Mouse (Mus musculus) hindbrain, embryonic 15.5 days (tissue): ENCODE measurements at regions not wholly inside any gene's neighbourhood (a gene's known extent, or its start where the extent isn't known, plus 50 kb on each side); places are given as distances from the start of the nearest gene placed in this dataset.
A peak's percentile ranks its signal among the peaks of the same experiment; 100 is the strongest.

ENCODE experiments used
- ATAC-seq: fragments of 200-750 bp; cut with Nextera tagmentation; 2 replicates; pipeline ENCODE4 v1.8.0; 2017; ENCODE audit warnings: low read depth, moderate number of reproducible peaks, moderate TSS enrichment; ENCODE audit not compliant: low FRiP score
- H3K27ac ChIP-seq: fragments of 300-500 bp; sonication (generic); replicated peaks from 2 replicates; pipeline ENCODE4 v1.5.1; 2015; ENCODE audit warnings: mild to moderate bottlenecking, inconsistent platforms
- H3K27me3 ChIP-seq: fragments of 300-500 bp; sonication (generic); 2 replicates; pipeline ENCODE4 v1.6.1; 2015; ENCODE audit warnings: control low read depth, inconsistent platforms
- H3K36me3 ChIP-seq: fragments of 300-500 bp; sonication (generic); 2 replicates; pipeline ENCODE4 v1.6.1; 2015; ENCODE audit warnings: control low read depth, inconsistent platforms
- H3K4me1 ChIP-seq: fragments of 300-500 bp; sonication (generic); replicated peaks from 2 replicates; pipeline ENCODE4 v1.6.1; 2015; ENCODE audit warnings: control low read depth, inconsistent platforms
- H3K4me2 ChIP-seq: fragments of 300-500 bp; sonication (generic); 2 replicates; pipeline ENCODE4 v1.6.1; 2015; ENCODE audit warnings: moderate library complexity, mild to moderate bottlenecking, inconsistent platforms
- H3K4me3 ChIP-seq: fragments of 300-500 bp; sonication (generic); 2 replicates; pipeline ENCODE4 v1.5.1; 2015; ENCODE audit warnings: mild to moderate bottlenecking, inconsistent platforms
- H3K9ac ChIP-seq: fragments of 300-500 bp; sonication (generic); 2 replicates; pipeline ENCODE4 v1.6.1; 2015; ENCODE audit warnings: inconsistent platforms
- H3K9me3 ChIP-seq: fragments of 300-500 bp; sonication (generic); 2 replicates; pipeline ENCODE4 v1.6.1; 2016; ENCODE audit warnings: control low read depth, inconsistent platforms
- WGBS: fragments of 180-500 bp; shearing (Covaris S2); methylation state at CpG from one replicate; pipeline ENCODE4 v1.1.7; 2015; 5-methylcytosine and 5-hydroxymethylcytosine counted together

- Histone ChIP-seq H3K4me1 (0 out of 2 replicates have a peak, but pooled peaks cover 5% of the 10 kb centered on the region), H3K9ac (no peak overlapping the region), H3K36me3 (no peaks in the 10 kb centered on the region), H3K4me3 (no peak overlapping the region), H3K4me2 (no peak overlapping the region), H3K27me3 (0 out of 2 replicates have a peak, but pooled peaks cover 2% of the 10 kb centered on the region), H3K27ac (no peak overlapping the region), H3K9me3 (no peaks in the 10 kb centered on the region)
- 64% methylated on average over 2 of the region's 2 CpGs for WGBS
- no peak for ATAC-seq
Measured at GRCm38 (mm10) chr6:67111581-67111980, 74.3 kb upstream of the Gadd45a start.

GRCm38 (mm10) chr6:67110391-67110790 lies 73.1 kb upstream of the Gadd45a start:
- Histone ChIP-seq H3K4me1 (0 out of 2 replicates have a peak, but pooled peaks cover 5% of the 10 kb centered on the region), H3K4me3 (no peak overlapping the region), H3K9me3 (no peaks in the 10 kb centered on the region), H3K27me3 (0 out of 2 replicates have a peak, but pooled peaks cover 2% of the 10 kb centered on the region), H3K27ac (no peak overlapping the region), H3K4me2 (no peak overlapping the region), H3K36me3 (no peaks in the 10 kb centered on the region), H3K9ac (no peak overlapping the region)
- no peak for ATAC-seq
- 81% methylated on average over 1 of the region's 1 CpGs for WGBS

GRCm38 (mm10) chr6:67109774-67110173 lies 72.5 kb upstream of the Gadd45a start:
- Histone ChIP-seq H3K9ac (no peak overlapping the region), H3K27ac (no peak overlapping the region), H3K4me2 (no peak overlapping the region), H3K27me3 (0 out of 2 replicates have a peak, but pooled peaks cover 2% of the 10 kb centered on the region), H3K9me3 (no peaks in the 10 kb centered on the region), H3K4me1 (0 out of 2 replicates have a peak, but pooled peaks cover 5% of the 10 kb centered on the region), H3K4me3 (no peak overlapping the region), H3K36me3 (no peaks in the 10 kb centered on the region)
- ATAC-seq: no peak
- WGBS: 63% methylated on average over 4 of the region's 4 CpGs

- Histone ChIP-seq H3K4me2 (no peak overlapping the region), H3K9me3 (no peaks in the 10 kb centered on the region), H3K9ac (no peak overlapping the region), H3K27ac (no peak overlapping the region), H3K27me3 (no peaks in the 10 kb centered on the region), H3K4me1 (0 out of 2 replicates have a peak, but pooled peaks cover 2% of the 10 kb centered on the region), H3K36me3 (no peaks in the 10 kb centered on the region), H3K4me3 (no peak overlapping the region)
- ATAC-seq: no peak
- WGBS: 73% methylated on average over 4 of the region's 4 CpGs
Measured at GRCm38 (mm10) chr6:67107517-67107916, 70.3 kb upstream of the Gadd45a start.

GRCm38 (mm10) chr6:67106493-67106892 lies 69.2 kb upstream of the Gadd45a start:
- H3K4me1 ChIP-seq: 0 out of 2 replicates have a peak, but pooled peaks cover 3% of the 10 kb centered on the region
- no peak overlapping the region for H3K27ac ChIP-seq
- H3K4me2 ChIP-seq: no peak overlapping the region
- H3K27me3 ChIP-seq: no peaks in the 10 kb centered on the region
- no peak overlapping the region for H3K4me3 ChIP-seq
- no peak for ATAC-seq
- no peaks in the 10 kb centered on the region for H3K36me3 ChIP-seq
- no peak overlapping the region for H3K9ac ChIP-seq
- 94% methylated on average over 2 of the region's 2 CpGs for WGBS
- no peaks in the 10 kb centered on the region for H3K9me3 ChIP-seq

- no peaks in the 10 kb centered on the region for H3K9me3 ChIP-seq
- ATAC-seq: no peak
- H3K4me2 ChIP-seq: no peak overlapping the region
- H3K4me3 ChIP-seq: no peak overlapping the region
- H3K9ac ChIP-seq: no peak overlapping the region
- WGBS: 3% methylated on average over 4 of the region's 4 CpGs
- H3K4me1 ChIP-seq: 0 out of 2 replicates have a peak, but pooled peaks cover 3% of the 10 kb centered on the region
- H3K36me3 ChIP-seq: no peaks in the 10 kb centered on the region
- no peaks in the 10 kb centered on the region for H3K27me3 ChIP-seq
- no peak overlapping the region for H3K27ac ChIP-seq
Measured at GRCm38 (mm10) chr6:67105386-67105785, 68.1 kb upstream of the Gadd45a start.

- no peak for ATAC-seq
- Histone ChIP-seq H3K4me1 (0 out of 2 replicates have a peak, but pooled peaks cover 3% of the 10 kb centered on the region), H3K9ac (no peak overlapping the region), H3K27ac (no peak overlapping the region), H3K4me2 (no peak overlapping the region), H3K36me3 (no peaks in the 10 kb centered on the region), H3K9me3 (no peaks in the 10 kb centered on the region), H3K4me3 (no peak overlapping the region), H3K27me3 (no peaks in the 10 kb centered on the region)
- WGBS: 92% methylated on average over 3 of the region's 3 CpGs
Measured at GRCm38 (mm10) chr6:67104205-67104604, 66.9 kb upstream of the Gadd45a start.

- Histone ChIP-seq H3K27me3 (no peaks in the 10 kb centered on the region), H3K9ac (no peak overlapping the region), H3K4me1 (0 out of 2 replicates have a peak, but pooled peaks cover 3% of the 10 kb centered on the region), H3K4me2 (no peak overlapping the region), H3K36me3 (no peaks in the 10 kb centered on the region), H3K4me3 (no peak overlapping the region), H3K27ac (peak overlapping the region; percentile 42; the same call in 1 of the 2 replicates), H3K9me3 (no peaks in the 10 kb centered on the region)
- WGBS: 60% methylated on average over 11 of the region's 11 CpGs
- ATAC-seq: peak; percentile 63; the same call in 1 of the 2 replicates
Measured at GRCm38 (mm10) chr6:67102541-67103134, 65.4 kb upstream of the Gadd45a start.

GRCm38 (mm10) chr6:67102014-67102413 lies 64.8 kb upstream of the Gadd45a start:
- H3K4me1 ChIP-seq: 0 out of 2 replicates have a peak, but pooled peaks cover 3% of the 10 kb centered on the region
- H3K9ac ChIP-seq: no peak overlapping the region
- 86% methylated on average over 4 of the region's 4 CpGs for WGBS
- H3K27me3 ChIP-seq: no peaks in the 10 kb centered on the region
- no peaks in the 10 kb centered on the region for H3K36me3 ChIP-seq
- no peak overlapping the region for H3K4me3 ChIP-seq
- no peak overlapping the region; the same call in 1 of the 2 replicates for H3K27ac ChIP-seq
- no peak overlapping the region for H3K4me2 ChIP-seq
- no peaks in the 10 kb centered on the region for H3K9me3 ChIP-seq
- no peak for ATAC-seq

- no peak for ATAC-seq
- H3K4me2 ChIP-seq: no peak overlapping the region
- no peaks in the 10 kb centered on the region for H3K4me1 ChIP-seq
- H3K9me3 ChIP-seq: no peaks in the 10 kb centered on the region
- H3K36me3 ChIP-seq: no peaks in the 10 kb centered on the region
- H3K27ac ChIP-seq: no peak overlapping the region
- 81% methylated on average over 3 of the region's 3 CpGs for WGBS
- no peaks in the 10 kb centered on the region for H3K27me3 ChIP-seq
- H3K4me3 ChIP-seq: no peak overlapping the region
- no peak overlapping the region for H3K9ac ChIP-seq
Measured at GRCm38 (mm10) chr6:67094426-67094825, 57.2 kb upstream of the Gadd45a start.

GRCm38 (mm10) chr6:67093128-67093527 lies 55.9 kb upstream of the Gadd45a start:
- no peak overlapping the region for H3K4me2 ChIP-seq
- no peak for ATAC-seq
- no peaks in the 10 kb centered on the region for H3K9me3 ChIP-seq
- H3K27me3 ChIP-seq: no peaks in the 10 kb centered on the region
- no peak overlapping the region for H3K4me3 ChIP-seq
- no peaks in the 10 kb centered on the region for H3K36me3 ChIP-seq
- H3K4me1 ChIP-seq: no peaks in the 10 kb centered on the region
- no peak overlapping the region for H3K9ac ChIP-seq
- H3K27ac ChIP-seq: no peak overlapping the region
- 68% methylated on average over 1 of the region's 1 CpGs for WGBS

- H3K4me2 ChIP-seq: no peak overlapping the region
- H3K27me3 ChIP-seq: no peaks in the 10 kb centered on the region
- no peak overlapping the region for H3K4me3 ChIP-seq
- H3K9ac ChIP-seq: no peak overlapping the region
- WGBS: 88% methylated on average over 4 of the region's 4 CpGs
- H3K27ac ChIP-seq: no peak overlapping the region
- H3K4me1 ChIP-seq: no peaks in the 10 kb centered on the region
- no peaks in the 10 kb centered on the region for H3K9me3 ChIP-seq
- ATAC-seq: no peak
- no peaks in the 10 kb centered on the region for H3K36me3 ChIP-seq
Measured at GRCm38 (mm10) chr6:67090150-67090549, 52.9 kb upstream of the Gadd45a start.
